Mouse (Mus musculus): Measurements from ENCODE around the gene Spi1. TPM values are rescaled to one million over a fixed set of nuclear protein-coding genes. Genes with fewer than 3 reads are reported as not detected.
"Not testable (repeated sequence)": the region's sequence is repeated elsewhere in the genome, so short reads cannot be mapped to it uniquely, and the experiment has no call there.

Gene Spi1
- polyA plus RNA-seq, 1 experiment from 2014 or later = 15.1 TPM

GRCm38 (mm10) chr2:91097015-91097414 lies 14.8 kb downstream of the Spi1 start:
- Histone ChIP-seq H3K36me3 (no peaks in the 10 kb centered on the region), H3K4me1 (replicated peaks) (peaks cover 47% of the 10 kb centered on the region), H3K9me3 (replicated peaks) (no peaks in the 10 kb centered on the region), H3K9ac (peak overlapping the region; percentile 50), H3K4me3 (replicated peaks) (peak overlapping the region; percentile 41), H3K27me3 (no peaks in the 10 kb centered on the region), H3K4me2 (peak overlapping the region; percentile 45), H3K27ac (peak overlapping the region; percentile 58)
- WGBS (ENCODE audit: insufficient replicate concordance) = 25% methylated on average over 10 of the region's 10 CpGs
- ATAC-seq (ENCODE audit: low read depth) = 0 out of 2 replicates have a peak, but pooled peaks have one; percentile 5
- no peak for DNase-seq

GRCm38 (mm10) chr2:91098156-91098555 lies 16.0 kb downstream of the Spi1 start:
- 37% methylated on average over 2 of the region's 2 CpGs for WGBS (ENCODE audit: insufficient replicate concordance)
- Histone ChIP-seq H3K36me3 (no peaks in the 10 kb centered on the region), H3K4me1 (replicated peaks) (peaks cover 48% of the 10 kb centered on the region), H3K9ac (0 out of 2 replicates have a peak overlapping the region, but pooled peaks have one; percentile 50), H3K27me3 (no peaks in the 10 kb centered on the region), H3K4me2 (peak overlapping the region; percentile 45), H3K27ac (0 out of 2 replicates have a peak overlapping the region, but pooled peaks have one; percentile 6), H3K4me3 (replicated peaks) (peak overlapping the region; percentile 41), H3K9me3 (replicated peaks) (no peaks in the 10 kb centered on the region)
- DNase-seq = no peak
- no peak for ATAC-seq (ENCODE audit: low read depth)

- H3K27ac ChIP-seq = no peak overlapping the region; the same call in 1 of the 2 replicates
- WGBS (ENCODE audit: insufficient replicate concordance) = 7% methylated on average over 7 of the region's 7 CpGs
- ATAC-seq (ENCODE audit: low read depth) (peak; percentile 59), DNase-seq (peak; percentile 79)
- H3K4me2 ChIP-seq = no peak overlapping the region
- H3K4me1 ChIP-seq (replicated peaks) = peaks cover 58% of the 10 kb centered on the region
- H3K27me3 ChIP-seq = no peaks in the 10 kb centered on the region
- H3K9me3 ChIP-seq (replicated peaks) = no peaks in the 10 kb centered on the region
- no peak overlapping the region for H3K4me3 ChIP-seq (replicated peaks)
- H3K9ac ChIP-seq = 0 out of 2 replicates have a peak overlapping the region, but pooled peaks have one; percentile 16
- H3K36me3 ChIP-seq = no peaks in the 10 kb centered on the region
Observed at GRCm38 (mm10) chr2:91101124-91101740, 19.0 kb downstream of the Spi1 start.

- ATAC-seq (ENCODE audit: low read depth) = peak; percentile 73
- DNase-seq = peak; percentile 31
- H3K4me2 ChIP-seq = peak overlapping the region; percentile 16; the same call in 1 of the 2 replicates
Observed at GRCm38 (mm10) chr2:91108156-91108555, 26.0 kb downstream of the Spi1 start.

GRCm38 (mm10) chr2:91109241-91109640 lies 27.1 kb downstream of the Spi1 start:
- ATAC-seq (ENCODE audit: low read depth) (no peak), DNase-seq (no peak)
- Histone ChIP-seq H3K36me3 (no peaks in the 10 kb centered on the region), H3K4me3 (replicated peaks) (no peak overlapping the region), H3K9me3 (replicated peaks) (no peaks in the 10 kb centered on the region), H3K4me2 (no peak overlapping the region), H3K27me3 (no peaks in the 10 kb centered on the region), H3K9ac (no peak overlapping the region), H3K27ac (no peak overlapping the region), H3K4me1 (replicated peaks) (peaks cover 74% of the 10 kb centered on the region)
- 79% methylated on average over 5 of the region's 5 CpGs for WGBS (ENCODE audit: insufficient replicate concordance)

More at GRCm38 (mm10) chr2:91108156-91108555, 26.0 kb downstream of the Spi1 start:
- Histone ChIP-seq H3K36me3 (no peaks in the 10 kb centered on the region), H3K9ac (no peak overlapping the region), H3K4me1 (replicated peaks) (peaks cover 63% of the 10 kb centered on the region), H3K9me3 (replicated peaks) (no peaks in the 10 kb centered on the region), H3K27me3 (no peaks in the 10 kb centered on the region), H3K4me3 (replicated peaks) (no peak overlapping the region), H3K27ac (peak overlapping the region; percentile 40; the same call in 1 of the 2 replicates)
- 48% methylated on average over 3 of the region's 3 CpGs for WGBS (ENCODE audit: insufficient replicate concordance)

- Histone ChIP-seq H3K9me3 (replicated peaks) (no peaks in the 10 kb centered on the region), H3K4me2 (no peak overlapping the region), H3K27ac (no peak overlapping the region), H3K4me1 (replicated peaks) (peaks cover 77% of the 10 kb centered on the region), H3K36me3 (no peaks in the 10 kb centered on the region), H3K4me3 (replicated peaks) (no peak overlapping the region), H3K27me3 (no peaks in the 10 kb centered on the region), H3K9ac (no peak overlapping the region)
- no peak for ATAC-seq (ENCODE audit: low read depth)
- 79% methylated on average over 5 of the region's 5 CpGs for WGBS (ENCODE audit: insufficient replicate concordance)
- no peak for DNase-seq
Observed at GRCm38 (mm10) chr2:91109807-91110385, 27.7 kb downstream of the Spi1 start.

GRCm38 (mm10) chr2:91110429-91110828 lies 28.2 kb downstream of the Spi1 start:
- Histone ChIP-seq H3K4me3 (replicated peaks) (no peak overlapping the region), H3K4me2 (no peak overlapping the region), H3K36me3 (no peaks in the 10 kb centered on the region), H3K27ac (no peak overlapping the region), H3K4me1 (replicated peaks) (peaks cover 77% of the 10 kb centered on the region), H3K9ac (no peak overlapping the region), H3K27me3 (no peaks in the 10 kb centered on the region), H3K9me3 (replicated peaks) (no peaks in the 10 kb centered on the region)
- WGBS (ENCODE audit: insufficient replicate concordance) = 78% methylated on average over 6 of the region's 6 CpGs
- ATAC-seq (ENCODE audit: low read depth) (no peak), DNase-seq (no peak)

- not testable (repeated sequence) for H3K9ac ChIP-seq; H3K4me3 ChIP-seq (replicated peaks); H3K4me2 ChIP-seq; H3K9me3 ChIP-seq (replicated peaks); H3K27me3 ChIP-seq; H3K27ac ChIP-seq; DNase-seq; ATAC-seq (ENCODE audit: low read depth); H3K36me3 ChIP-seq
- WGBS (ENCODE audit: insufficient replicate concordance) = 91% methylated on average over 3 of the region's 3 CpGs
- peaks cover 66% of the 10 kb centered on the region for H3K4me1 ChIP-seq (replicated peaks)
Observed at GRCm38 (mm10) chr2:91111832-91112231, 29.6 kb downstream of the Spi1 start.

GRCm38 (mm10) chr2:91112491-91112890 lies 30.3 kb downstream of the Spi1 start:
- no peak for DNase-seq
- Histone ChIP-seq H3K4me1 (replicated peaks) (peaks cover 59% of the 10 kb centered on the region), H3K9me3 (replicated peaks) (no peaks in the 10 kb centered on the region), H3K4me2 (no peak overlapping the region), H3K27me3 (no peaks in the 10 kb centered on the region), H3K27ac (peak overlapping the region; percentile 11; the same call in 1 of the 2 replicates), H3K36me3 (no peaks in the 10 kb centered on the region), H3K4me3 (replicated peaks) (no peak overlapping the region), H3K9ac (no peak overlapping the region)
- ATAC-seq (ENCODE audit: low read depth) = no peak
- WGBS (ENCODE audit: insufficient replicate concordance) = 42% methylated on average over 4 of the region's 4 CpGs

- H3K4me3 ChIP-seq (replicated peaks) = no peak overlapping the region
- peak overlapping the region; percentile 29; the same call in 1 of the 2 replicates for H3K4me2 ChIP-seq
- H3K27ac ChIP-seq = peak overlapping the region; percentile 6; the same call in 1 of the 2 replicates
- H3K9me3 ChIP-seq (replicated peaks) = no peaks in the 10 kb centered on the region
- H3K27me3 ChIP-seq = no peaks in the 10 kb centered on the region
- DNase-seq (no peak), ATAC-seq (ENCODE audit: low read depth) (no peak)
- 0 out of 2 replicates have a peak overlapping the region, but pooled peaks have one; percentile 41 for H3K9ac ChIP-seq
- no peaks in the 10 kb centered on the region for H3K36me3 ChIP-seq
- peaks cover 51% of the 10 kb centered on the region for H3K4me1 ChIP-seq (replicated peaks)
- WGBS (ENCODE audit: insufficient replicate concordance) = 62% methylated on average over 10 of the region's 10 CpGs
Observed at GRCm38 (mm10) chr2:91113334-91113733, 31.1 kb downstream of the Spi1 start.

- WGBS (ENCODE audit: insufficient replicate concordance) = 35% methylated on average over 6 of the region's 6 CpGs
- Histone ChIP-seq H3K9ac (0 out of 2 replicates have a peak overlapping the region, but pooled peaks have one; percentile 41), H3K9me3 (replicated peaks) (no peaks in the 10 kb centered on the region), H3K27ac (peak overlapping the region; percentile 27; the same call in 1 of the 2 replicates), H3K4me2 (peak overlapping the region; percentile 29), H3K27me3 (no peaks in the 10 kb centered on the region), H3K36me3 (no peaks in the 10 kb centered on the region), H3K4me3 (replicated peaks) (no peak overlapping the region), H3K4me1 (replicated peaks) (peaks cover 46% of the 10 kb centered on the region)
- DNase-seq = no peak
- ATAC-seq (ENCODE audit: low read depth) = peak; percentile 64
Observed at GRCm38 (mm10) chr2:91113852-91114251, 31.7 kb downstream of the Spi1 start.

All from liver, embryonic 13.5 days (tissue).